Comparison of ENCODE assay signal across 19 mouse cellular contexts in genomic region chr11:31358453-31358852, GRCm38 (mm10). TPM values are rescaled to one million over a fixed set of nuclear protein-coding genes. Genes with fewer than 3 reads are reported as not detected.
"Had no signal": no experiment of that assay in that cellular context is flagged by ENCODE, and none has a peak within 500 bp of the region (broad histone marks: within the 10 kb centered on the region; RNA-seq: fewer than 3 reads in every experiment).

No protein-coding gene starts in this region.

- H3K9me3 ChIP-seq: limb, embryonic 12.5 days; limb, embryonic 15.5 days; midbrain, embryonic 12.5 days; midbrain, embryonic 15.5 days; neural tube, embryonic 13.5 days had no signal

- H3K27me3 ChIP-seq: limb, embryonic 12.5 days; limb, embryonic 15.5 days; midbrain, embryonic 12.5 days; midbrain, embryonic 15.5 days; neural tube, embryonic 13.5 days had no signal

- ATAC-seq: liver, postnatal 0 days; lung, postnatal 0 days; midbrain, embryonic 15.5 days had no signal

- DNase-seq: kidney, adult 9 months; kidney, postnatal 14 days; kidney, postnatal 4 days; left cerebral cortex, postnatal 4 days; liver, postnatal 0 days; lung, embryonic 14.5 days; right cerebral cortex, adult 18-20 months; right cerebral cortex, postnatal 14 days; right cerebral cortex, postnatal 4 days; thymus, postnatal 25 days had no signal

- H3K9ac ChIP-seq: limb, embryonic 12.5 days; limb, embryonic 15.5 days; liver, embryonic 14.5 days; liver, postnatal 0 days; lung, embryonic 14.5 days; midbrain, embryonic 12.5 days; midbrain, embryonic 15.5 days; neural tube, embryonic 13.5 days had no signal

- H3K27ac ChIP-seq: limb, embryonic 12.5 days; limb, embryonic 15.5 days; liver, embryonic 14.5 days; macrophage; midbrain, embryonic 12.5 days; midbrain, embryonic 15.5 days; neural tube, embryonic 13.5 days had no signal

- H3K4me3 ChIP-seq: limb, embryonic 12.5 days; limb, embryonic 15.5 days; midbrain, embryonic 12.5 days; midbrain, embryonic 15.5 days; neural tube, embryonic 13.5 days had no signal

- H3K4me2 ChIP-seq: limb, embryonic 12.5 days; limb, embryonic 15.5 days; liver, embryonic 11.5 days; lung, embryonic 14.5 days; midbrain, embryonic 12.5 days; midbrain, embryonic 15.5 days; neural tube, embryonic 13.5 days had no signal

- H3K36me3 ChIP-seq: limb, embryonic 12.5 days; limb, embryonic 15.5 days; midbrain, embryonic 12.5 days; midbrain, embryonic 15.5 days; neural tube, embryonic 13.5 days had no signal

- H3K4me1 ChIP-seq: limb, embryonic 12.5 days; midbrain, embryonic 12.5 days; midbrain, embryonic 15.5 days; neural tube, embryonic 13.5 days had no signal

RNA-seq across cellular contexts. Expression of gene Stc2, which starts 11.4 kb away (rescaled TPM):
- polyA plus RNA-seq: macrophage had no signal
